Mouse (Mus musculus) MEL (cell line): ENCODE measurements around the gene Clock.

ENCODE experiments used
- BHLHE40 ChIP-seq: IDR thresholded peaks from 2 replicates; pipeline ENCODE4 v1.6.1; 2012; ENCODE audit warnings: low read depth, mild to moderate bottlenecking, inconsistent platforms, low read length, improper control_type of control experiment, borderline replicate concordance
- CHD2 ChIP-seq: IDR thresholded peaks from 2 replicates; pipeline ENCODE4 v1.6.1; 2011; ENCODE audit warnings: low read length, improper control_type of control experiment
- JUND ChIP-seq: IDR thresholded peaks from 2 replicates; pipeline ENCODE4 v1.6.1; 2011; ENCODE audit warnings: low read depth, mild to moderate bottlenecking, improper control_type of control experiment, low read length
- ZKSCAN1 ChIP-seq: IDR thresholded peaks from 2 replicates; pipeline ENCODE4 v1.6.1; 2012; ENCODE audit warnings: low read depth, mild to moderate bottlenecking, inconsistent platforms, low read length, improper control_type of control experiment, moderate library complexity

DNA sequence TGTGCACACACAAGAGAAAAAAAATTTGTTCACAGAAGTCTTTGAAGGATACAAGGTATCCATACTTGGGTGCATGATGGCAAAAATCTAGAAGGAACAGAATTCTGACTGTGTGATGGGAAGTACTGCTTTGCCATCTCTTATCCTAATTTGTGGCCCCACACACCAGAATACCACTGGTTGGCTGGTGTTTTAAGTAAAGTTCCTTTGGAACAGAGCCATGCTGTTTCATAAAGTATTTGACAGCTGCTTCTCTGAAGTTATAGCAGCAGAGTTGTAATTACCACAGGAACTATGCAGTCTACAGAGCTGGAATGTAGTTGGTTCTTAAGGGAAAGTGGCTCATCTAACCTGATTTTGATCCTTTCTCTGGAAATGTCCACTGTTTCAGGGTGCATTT is 111.5 kb downstream of the Clock start:
- no peak for TF ChIP-seq BHLHE40
- TF ChIP-seq CHD2 = no peak
- no peak for TF ChIP-seq ZKSCAN1
- TF ChIP-seq JUND = no peak
